Mouse (Mus musculus) hindbrain, embryonic 15.5 days (tissue): Measurements from ENCODE around the gene Ets1. TPM values are rescaled to one million over a fixed set of nuclear protein-coding genes. Genes with fewer than 3 reads are reported as not detected.
A peak's percentile ranks its signal among the peaks of the same experiment; 100 is the strongest.

Source experiments
- ATAC-seq: fragments of 200-750 bp; cut with Nextera tagmentation; 2 replicates; pipeline ENCODE4 v1.8.0; 2017; ENCODE audit warnings: low read depth, moderate number of reproducible peaks, moderate TSS enrichment; ENCODE audit not compliant: low FRiP score
- H3K27ac ChIP-seq: fragments of 300-500 bp; sonication (generic); replicated peaks from 2 replicates; pipeline ENCODE4 v1.5.1; 2015; ENCODE audit warnings: mild to moderate bottlenecking, inconsistent platforms
- H3K27me3 ChIP-seq: fragments of 300-500 bp; sonication (generic); 2 replicates; pipeline ENCODE4 v1.6.1; 2015; ENCODE audit warnings: control low read depth, inconsistent platforms
- H3K36me3 ChIP-seq: fragments of 300-500 bp; sonication (generic); 2 replicates; pipeline ENCODE4 v1.6.1; 2015; ENCODE audit warnings: control low read depth, inconsistent platforms
- H3K4me1 ChIP-seq: fragments of 300-500 bp; sonication (generic); replicated peaks from 2 replicates; pipeline ENCODE4 v1.6.1; 2015; ENCODE audit warnings: control low read depth, inconsistent platforms
- H3K4me2 ChIP-seq: fragments of 300-500 bp; sonication (generic); 2 replicates; pipeline ENCODE4 v1.6.1; 2015; ENCODE audit warnings: moderate library complexity, mild to moderate bottlenecking, inconsistent platforms
- H3K4me3 ChIP-seq: fragments of 300-500 bp; sonication (generic); 2 replicates; pipeline ENCODE4 v1.5.1; 2015; ENCODE audit warnings: mild to moderate bottlenecking, inconsistent platforms
- H3K9ac ChIP-seq: fragments of 300-500 bp; sonication (generic); 2 replicates; pipeline ENCODE4 v1.6.1; 2015; ENCODE audit warnings: inconsistent platforms
- H3K9me3 ChIP-seq: fragments of 300-500 bp; sonication (generic); 2 replicates; pipeline ENCODE4 v1.6.1; 2016; ENCODE audit warnings: control low read depth, inconsistent platforms
- WGBS: fragments of 180-500 bp; shearing (Covaris S2); methylation state at CpG from one replicate; pipeline ENCODE4 v1.1.7; 2015; 5-methylcytosine and 5-hydroxymethylcytosine counted together
- polyA plus RNA-seq: library from polyadenylated mRNA; unstranded; fragments of >200 nt; fragmentation: Nextera tagmentation; extraction: Ambion mirVana; gene quantifications from 2 replicates; pipeline ENCODE4 v1.2.1, GENCODE M21; 2015

Ets1 gene
- 18.9 and 19.1 TPM in 2 replicates for polyA plus RNA-seq

DNA sequence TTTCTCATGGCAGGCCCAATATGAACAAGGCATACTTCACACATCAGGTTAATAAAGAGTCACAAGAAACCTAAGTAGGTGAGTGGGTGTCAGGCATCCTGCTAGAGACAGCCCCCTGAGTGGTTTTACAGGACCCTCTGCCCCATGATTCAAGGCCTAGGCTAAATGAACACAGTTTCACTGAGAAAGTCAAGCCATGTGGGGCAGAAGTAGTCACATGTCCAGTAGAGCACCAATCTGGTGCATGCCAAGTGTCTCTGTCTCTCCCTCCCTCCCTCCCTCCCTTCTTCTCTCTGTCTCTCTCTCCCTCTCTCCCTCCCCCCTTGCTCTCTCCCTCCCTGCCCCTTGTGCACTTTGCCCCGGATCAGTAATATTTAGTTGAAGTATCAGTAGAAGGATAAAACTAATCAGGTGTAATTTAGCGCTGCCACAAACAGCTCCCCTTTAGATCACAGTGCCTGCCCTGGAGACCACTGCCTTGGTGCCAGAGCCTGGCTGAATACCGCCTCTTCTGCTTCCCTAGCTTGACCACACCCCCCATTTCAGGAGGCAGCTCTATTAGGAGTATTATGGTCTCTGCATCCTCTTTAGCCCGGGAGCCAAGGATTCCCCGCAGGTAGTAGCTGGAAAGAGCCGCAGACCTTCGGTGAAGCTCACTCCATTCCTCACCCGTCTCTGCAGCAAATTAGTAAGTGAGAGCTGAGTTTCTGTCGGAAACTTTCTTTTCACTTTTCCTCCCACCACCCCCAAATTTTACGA, at the start of gene Ets1:
TSS of gene Ets1 (plus strand) at position 595 of the 759 bp plus-strand sequence.
- Histone ChIP-seq H3K9ac (no peak within 1 kb of the TSS), H3K36me3 (no peaks in the 10 kb centered on the region), H3K27ac (no peak within 1 kb of the TSS), H3K4me1 (peaks cover 4% of the 10 kb centered on the region; the same call in 1 of the 2 replicates), H3K4me2 (peak within 1 kb of the TSS; percentile 37), H3K9me3 (no peaks in the 10 kb centered on the region), H3K27me3 (peaks cover 29% of the 10 kb centered on the region), H3K4me3 (0 out of 2 replicates have a peak within 1 kb of the TSS, but pooled peaks have one; percentile 7)
- no peak for ATAC-seq
- WGBS = under 1% methylated on average over 10 of the region's 10 CpGs

DNA sequence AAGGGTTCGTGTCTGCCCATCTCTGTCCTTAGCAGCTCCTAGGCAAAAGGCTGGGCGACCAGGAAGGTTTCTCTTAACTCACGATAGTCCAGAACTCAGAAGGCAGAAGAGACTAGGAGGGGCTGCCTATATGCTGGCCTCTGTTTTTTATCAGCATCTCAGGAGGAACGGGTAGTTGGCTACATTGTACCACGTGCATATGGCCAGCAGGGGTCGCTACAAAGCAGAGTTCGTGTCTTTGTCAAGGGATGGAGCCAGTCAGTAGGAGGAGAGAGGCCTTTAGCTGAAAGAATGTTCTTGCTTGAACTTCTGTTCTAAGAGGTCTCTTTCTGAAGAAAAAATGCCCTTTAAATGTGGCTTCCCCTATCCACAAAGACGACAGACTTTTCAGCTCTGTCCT, 46.1 kb upstream of the Ets1 start:
- 9% methylated on average over 8 of the region's 8 CpGs for WGBS
- Histone ChIP-seq H3K4me2 (no peak overlapping the region), H3K9me3 (no peaks in the 10 kb centered on the region), H3K27me3 (peaks cover 10% of the 10 kb centered on the region; the same call in 1 of the 2 replicates), H3K27ac (no peak overlapping the region), H3K4me1 (peaks cover 7% of the 10 kb centered on the region), H3K4me3 (no peak overlapping the region), H3K9ac (no peak overlapping the region), H3K36me3 (no peaks in the 10 kb centered on the region)
- peak; percentile 58; the same call in 1 of the 2 replicates for ATAC-seq

DNA sequence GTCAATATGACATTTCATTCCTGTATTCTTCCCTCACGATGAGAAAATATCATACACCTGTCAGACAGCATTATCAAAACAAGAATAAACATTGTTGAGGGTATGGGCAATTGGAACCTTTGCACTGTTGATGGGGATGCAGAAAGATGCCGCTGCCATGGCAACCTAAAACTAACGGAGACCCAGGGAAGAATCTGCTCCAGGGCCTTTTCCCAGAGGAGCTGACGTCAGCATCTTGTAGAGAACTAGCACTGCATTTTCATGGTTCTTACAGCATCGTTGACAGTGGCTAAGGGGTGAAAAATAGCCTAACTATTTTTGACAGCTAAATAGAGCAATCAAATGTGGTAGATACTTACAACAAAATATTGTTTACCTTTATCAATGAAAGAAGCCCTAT, 45.5 kb upstream of the Ets1 start:
- Histone ChIP-seq H3K36me3 (no peaks in the 10 kb centered on the region), H3K27ac (no peak overlapping the region), H3K27me3 (peaks cover 10% of the 10 kb centered on the region; the same call in 1 of the 2 replicates), H3K4me2 (no peak overlapping the region), H3K4me3 (no peak overlapping the region), H3K9me3 (no peaks in the 10 kb centered on the region), H3K4me1 (peaks cover 7% of the 10 kb centered on the region), H3K9ac (no peak overlapping the region)
- ATAC-seq = no peak
- WGBS = 35% methylated on average over 5 of the region's 5 CpGs

DNA sequence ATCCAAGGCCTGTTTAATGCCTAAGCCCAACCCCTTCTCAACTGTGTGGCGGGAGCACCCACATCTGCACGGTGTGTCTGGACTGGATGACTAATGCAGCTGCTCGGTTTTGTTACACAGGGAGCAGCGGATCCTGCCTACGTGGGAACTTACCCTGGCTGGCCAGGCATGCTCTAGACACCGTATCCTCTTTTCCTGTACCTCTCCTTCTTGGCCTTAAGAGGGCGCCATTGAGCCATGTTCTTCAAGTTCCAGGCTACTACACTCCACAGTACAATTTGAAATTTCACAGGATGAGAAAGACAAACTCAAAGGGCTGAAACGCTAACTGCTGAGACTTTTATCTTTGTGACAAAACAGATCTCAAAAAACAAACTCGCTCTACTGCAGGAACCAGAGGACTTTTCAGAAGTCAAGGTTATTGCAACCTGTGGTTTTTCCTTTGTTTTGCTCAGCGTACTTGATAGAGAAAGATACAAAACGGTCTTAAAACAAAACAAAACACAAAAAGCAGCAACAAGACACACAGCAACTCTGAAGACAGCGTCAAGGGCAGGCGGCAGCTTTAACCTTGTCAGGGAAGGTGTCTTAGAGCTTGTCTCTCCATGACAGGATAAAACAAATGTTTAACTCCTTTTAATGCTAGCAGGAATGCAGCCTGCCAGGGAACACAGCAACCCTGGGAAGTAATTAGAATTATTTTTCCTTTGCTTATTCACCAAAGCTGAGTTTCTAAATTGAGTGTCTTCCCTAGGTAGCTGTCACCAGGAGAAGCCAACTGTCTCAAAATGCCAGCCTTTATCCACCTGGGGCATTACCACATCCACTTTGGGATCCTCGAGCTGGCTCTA, 44.1 kb upstream of the Ets1 start:
- Histone ChIP-seq H3K9me3 (no peaks in the 10 kb centered on the region), H3K4me2 (peak overlapping the region; percentile 16; the same call in 1 of the 2 replicates), H3K9ac (no peak overlapping the region), H3K4me3 (no peak overlapping the region), H3K27me3 (peaks cover 13% of the 10 kb centered on the region; the same call in 1 of the 2 replicates), H3K36me3 (no peaks in the 10 kb centered on the region), H3K27ac (0 out of 2 replicates have a peak overlapping the region, but pooled peaks have one; percentile 3), H3K4me1 (peaks cover 7% of the 10 kb centered on the region)
- WGBS = 5% methylated on average over 14 of the region's 14 CpGs
- peak; percentile 86 for ATAC-seq

DNA sequence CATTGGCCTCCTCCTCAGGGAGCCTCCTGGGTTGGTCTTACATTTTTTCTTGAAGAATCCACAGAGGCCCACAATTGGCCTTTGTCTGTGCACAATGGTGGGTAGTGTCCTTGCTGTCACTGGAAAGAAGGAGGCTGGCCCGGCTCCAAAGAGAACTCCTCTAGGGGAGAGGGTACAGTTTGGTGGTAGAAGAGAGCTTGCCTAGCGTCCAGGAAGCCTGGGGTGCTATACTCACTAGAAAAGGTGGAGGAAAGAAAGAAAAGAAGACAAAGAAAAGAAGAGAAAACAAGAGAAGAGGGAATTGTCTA, 43.5 kb upstream of the Ets1 start:
- H3K9me3 ChIP-seq = no peaks in the 10 kb centered on the region
- H3K9ac ChIP-seq = no peak overlapping the region
- H3K27me3 ChIP-seq = peaks cover 16% of the 10 kb centered on the region; the same call in 1 of the 2 replicates
- 12% methylated on average over 2 of the region's 2 CpGs for WGBS
- 0 out of 2 replicates have a peak overlapping the region, but pooled peaks have one; percentile 3 for H3K27ac ChIP-seq
- H3K4me2 ChIP-seq = no peak overlapping the region
- no peak overlapping the region for H3K4me3 ChIP-seq
- no peaks in the 10 kb centered on the region for H3K36me3 ChIP-seq
- peaks cover 7% of the 10 kb centered on the region for H3K4me1 ChIP-seq
- ATAC-seq = no peak

DNA sequence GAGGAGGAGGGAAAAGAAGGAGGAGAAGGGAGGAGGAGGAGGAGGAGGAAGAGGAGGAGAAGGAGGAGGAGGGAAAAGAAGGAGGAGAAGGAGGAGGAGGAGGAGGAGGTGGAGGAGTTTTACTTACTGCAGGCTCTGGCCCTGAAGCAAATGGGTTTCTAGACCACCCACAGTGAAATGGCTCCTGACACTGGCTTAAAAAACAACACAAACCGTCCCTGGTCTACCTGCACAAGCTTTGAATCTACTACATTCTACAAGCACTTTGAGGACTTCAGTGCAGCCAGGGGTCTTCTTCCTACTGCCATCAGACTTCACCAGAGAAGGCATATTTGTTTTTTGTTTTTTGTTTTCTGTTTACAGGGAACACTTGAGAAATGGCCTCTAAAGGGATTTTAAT, 42.2 kb upstream of the Ets1 start:
- no peak overlapping the region for H3K4me3 ChIP-seq
- H3K4me2 ChIP-seq = no peak overlapping the region
- H3K27ac ChIP-seq = no peak overlapping the region
- ATAC-seq = no peak
- no peak overlapping the region for H3K9ac ChIP-seq
- H3K4me1 ChIP-seq = peaks cover 7% of the 10 kb centered on the region
- WGBS = 19% methylated on average over 1 of the region's 1 CpGs
- peaks cover 19% of the 10 kb centered on the region; the same call in 1 of the 2 replicates for H3K27me3 ChIP-seq
- no peaks in the 10 kb centered on the region for H3K9me3 ChIP-seq
- H3K36me3 ChIP-seq = no peaks in the 10 kb centered on the region

DNA sequence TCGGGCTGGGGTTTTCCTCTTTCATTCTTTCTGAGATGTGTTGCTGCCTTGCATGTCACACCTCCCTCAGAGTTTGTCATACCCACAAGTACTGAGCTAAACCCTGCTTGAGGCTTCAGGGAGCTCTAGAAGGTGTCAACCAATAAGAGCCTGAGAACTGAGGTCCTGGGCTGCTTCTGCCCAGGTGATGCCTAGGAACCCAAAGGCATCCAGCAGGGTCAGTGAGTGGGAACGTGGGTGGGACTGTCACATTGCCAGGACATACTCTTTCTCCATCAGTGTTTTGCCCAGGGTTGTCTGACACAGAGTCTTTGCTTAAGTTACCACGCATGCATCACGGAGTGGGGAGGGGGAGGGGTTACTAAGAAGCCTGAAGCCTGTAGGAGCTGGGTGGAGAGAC, 41.7 kb upstream of the Ets1 start:
- 54% methylated on average over 4 of the region's 4 CpGs for WGBS
- H3K36me3 ChIP-seq = no peaks in the 10 kb centered on the region
- H3K27ac ChIP-seq = no peak overlapping the region
- no peaks in the 10 kb centered on the region for H3K9me3 ChIP-seq
- H3K4me3 ChIP-seq = no peak overlapping the region
- peaks cover 19% of the 10 kb centered on the region; the same call in 1 of the 2 replicates for H3K27me3 ChIP-seq
- H3K4me2 ChIP-seq = no peak overlapping the region
- H3K4me1 ChIP-seq = peaks cover 7% of the 10 kb centered on the region
- no peak overlapping the region for H3K9ac ChIP-seq
- no peak for ATAC-seq

DNA sequence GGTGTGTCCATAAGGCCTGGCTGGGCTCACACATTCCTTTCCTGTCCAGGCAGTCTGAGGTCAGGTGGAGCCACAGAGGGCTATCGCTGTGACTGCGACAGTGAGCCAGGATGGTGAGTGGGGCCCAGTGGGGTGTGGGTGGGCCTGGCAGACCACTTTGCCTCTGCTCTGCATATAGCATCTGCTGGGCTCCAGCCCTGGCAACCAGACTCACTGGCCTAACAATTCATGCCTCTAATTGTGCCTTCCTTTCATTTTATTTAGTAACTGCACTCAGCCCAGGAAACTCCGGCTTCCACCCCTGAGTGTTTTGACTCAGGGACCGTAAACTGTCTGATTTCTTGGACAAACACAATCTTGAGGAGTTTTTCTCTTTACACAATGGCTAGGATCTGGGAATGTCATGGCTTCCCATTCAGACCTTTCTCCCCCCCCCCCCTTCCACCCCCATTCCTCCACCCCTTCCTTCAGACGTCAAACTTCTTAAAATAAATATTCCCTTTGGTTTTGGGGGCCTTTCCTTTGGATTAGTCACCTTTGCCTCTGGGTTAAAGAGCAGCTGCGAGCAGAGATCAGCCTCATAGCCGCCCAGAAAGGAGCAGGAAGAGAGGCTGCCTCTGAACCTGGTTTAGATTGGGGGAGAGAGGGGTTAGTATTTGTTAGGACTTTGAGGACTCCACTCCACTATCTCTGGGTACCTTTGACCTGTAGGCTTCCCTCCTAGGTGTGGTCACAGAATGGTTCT, 40.8 kb upstream of the Ets1 start:
- Histone ChIP-seq H3K36me3 (no peaks in the 10 kb centered on the region), H3K4me2 (no peak overlapping the region), H3K27me3 (peaks cover 19% of the 10 kb centered on the region; the same call in 1 of the 2 replicates), H3K4me1 (peaks cover 7% of the 10 kb centered on the region), H3K4me3 (no peak overlapping the region), H3K27ac (no peak overlapping the region), H3K9me3 (no peaks in the 10 kb centered on the region), H3K9ac (no peak overlapping the region)
- ATAC-seq = no peak
- WGBS = 52% methylated on average over 7 of the region's 7 CpGs

DNA sequence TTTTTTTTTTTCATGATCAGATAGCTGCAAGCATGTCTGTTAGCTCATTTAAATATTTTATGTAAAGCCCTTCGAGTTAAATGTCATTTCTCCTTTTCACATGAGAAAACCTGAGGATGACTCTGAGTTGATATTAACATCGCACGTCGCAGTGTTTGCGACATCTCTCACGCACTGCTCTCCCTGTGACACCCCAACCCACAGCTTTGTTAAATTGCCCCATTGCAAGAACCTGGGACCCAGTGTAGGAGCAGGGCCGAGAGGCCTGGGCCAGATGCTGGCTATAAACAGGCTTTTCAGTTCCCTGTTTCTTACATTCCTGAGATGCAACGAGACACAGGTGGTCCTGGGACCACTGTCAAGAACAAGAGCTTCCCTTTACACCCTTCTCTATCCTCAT, 39.7 kb upstream of the Ets1 start:
- peaks cover 19% of the 10 kb centered on the region; the same call in 1 of the 2 replicates for H3K27me3 ChIP-seq
- H3K9ac ChIP-seq = no peak overlapping the region
- no peak for ATAC-seq
- no peak overlapping the region for H3K4me2 ChIP-seq
- no peak overlapping the region for H3K27ac ChIP-seq
- peaks cover 7% of the 10 kb centered on the region for H3K4me1 ChIP-seq
- H3K9me3 ChIP-seq = no peaks in the 10 kb centered on the region
- no peak overlapping the region for H3K4me3 ChIP-seq
- no peaks in the 10 kb centered on the region for H3K36me3 ChIP-seq
- WGBS = 83% methylated on average over 8 of the region's 8 CpGs

DNA sequence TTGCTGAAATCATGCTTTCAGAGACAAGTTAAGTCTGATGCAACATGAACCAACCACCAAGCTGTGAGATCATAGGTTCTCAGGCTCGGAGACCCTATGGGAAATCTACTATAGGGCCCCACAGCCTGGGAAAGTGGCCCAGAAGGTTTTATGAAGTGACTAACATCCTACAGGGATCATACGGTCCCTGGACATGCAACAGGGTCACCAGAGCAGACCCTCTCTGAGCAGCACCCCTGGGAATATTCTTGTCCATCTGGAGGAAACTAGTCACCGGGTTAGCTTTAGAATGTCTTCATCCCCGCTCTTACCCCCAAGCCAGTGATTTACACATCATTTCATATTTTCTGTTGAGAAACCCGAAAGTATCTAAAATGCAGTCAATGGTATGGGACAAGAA, 34.1 kb upstream of the Ets1 start:
- no peak overlapping the region for H3K4me2 ChIP-seq
- WGBS = 84% methylated on average over 5 of the region's 5 CpGs

DNA sequence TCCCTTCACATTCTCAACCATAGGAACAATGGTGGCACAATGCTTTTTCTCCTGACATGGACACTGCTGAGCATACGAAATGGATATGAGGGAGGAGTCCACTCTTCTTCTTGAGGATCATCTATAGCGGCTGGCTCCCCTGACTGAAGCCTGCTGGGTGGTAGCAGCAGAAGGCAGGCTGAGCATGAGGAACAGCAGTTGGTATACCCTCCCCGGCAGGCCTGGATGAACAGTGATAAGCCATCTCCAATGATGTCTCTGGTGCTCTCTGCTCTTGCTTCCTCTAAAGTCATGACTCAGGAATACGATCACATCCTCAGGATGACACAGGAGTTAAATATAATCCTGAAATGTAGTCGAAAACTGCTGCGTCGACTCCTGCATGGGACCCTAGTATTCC, 32.9 kb upstream of the Ets1 start:
- Histone ChIP-seq H3K4me1 (no peaks in the 10 kb centered on the region), H3K27ac (no peak overlapping the region), H3K27me3 (peaks cover 11% of the 10 kb centered on the region), H3K4me3 (no peak overlapping the region), H3K4me2 (no peak overlapping the region), H3K36me3 (no peaks in the 10 kb centered on the region), H3K9me3 (no peaks in the 10 kb centered on the region), H3K9ac (no peak overlapping the region)
- 84% methylated on average over 7 of the region's 7 CpGs for WGBS
- no peak for ATAC-seq

More for the DNA sequence above, 34.1 kb upstream of the Ets1 start:
- Histone ChIP-seq H3K9me3 (no peaks in the 10 kb centered on the region), H3K4me3 (no peak overlapping the region), H3K9ac (no peak overlapping the region), H3K4me1 (no peaks in the 10 kb centered on the region), H3K36me3 (no peaks in the 10 kb centered on the region), H3K27me3 (peaks cover 17% of the 10 kb centered on the region), H3K27ac (no peak overlapping the region)
- ATAC-seq = no peak
